Mouse (Mus musculus): ENCODE results near the gene 6330403K07Rik. TPM values are rescaled to one million over a fixed set of nuclear protein-coding genes. Genes with fewer than 3 reads are reported as not detected.

The 6330403K07Rik gene
- polyA plus RNA-seq, 1 experiment from 2014 or later: 51.0 TPM

GRCm38 (mm10) chr11:71003611-71004315 is 29.6 kb downstream of the 6330403K07Rik start:
- Histone ChIP-seq H3K9ac (ENCODE audit: low read depth, low read length) (peak overlapping the region; percentile 81), H3K9me3 (ENCODE audit: control insufficient read depth, low read length) (no peaks in the 10 kb centered on the region), H3K4me1 (ENCODE audit: control insufficient read depth, insufficient read depth, low read length) (peaks cover 13% of the 10 kb centered on the region), H3K4me3 (ENCODE audit: low read length) (peak overlapping the region; percentile 96), H3K27ac (ENCODE audit: low read length) (peak overlapping the region; percentile 87), H3K27me3 (replicated peaks; ENCODE audit: control insufficient read depth, insufficient read depth, low read length) (no peaks in the 10 kb centered on the region), H3K36me3 (ENCODE audit: control insufficient read depth, insufficient read depth, low read length) (0 out of 2 replicates have a peak, but pooled peaks cover 6% of the 10 kb centered on the region), H3K4me2 (ENCODE audit: low read depth, low read length) (peak overlapping the region; percentile 59)
- ATAC-seq: peak; percentile 88
- WGBS: under 1% methylated on average over 49 of the region's 49 CpGs

- no peak overlapping the region for H3K4me3 ChIP-seq (ENCODE audit: low read length)
- H3K9me3 ChIP-seq (ENCODE audit: control insufficient read depth, low read length): no peaks in the 10 kb centered on the region
- 91% methylated on average over 4 of the region's 4 CpGs for WGBS
- no peak for ATAC-seq
- H3K4me2 ChIP-seq (ENCODE audit: low read depth, low read length): no peak overlapping the region
- H3K9ac ChIP-seq (ENCODE audit: low read depth, low read length): no peak overlapping the region
- H3K27ac ChIP-seq (ENCODE audit: low read length): no peak overlapping the region
- 0 out of 2 replicates have a peak, but pooled peaks cover 6% of the 10 kb centered on the region for H3K36me3 ChIP-seq (ENCODE audit: control insufficient read depth, insufficient read depth, low read length)
- H3K27me3 ChIP-seq (replicated peaks; ENCODE audit: control insufficient read depth, insufficient read depth, low read length): no peaks in the 10 kb centered on the region
- H3K4me1 ChIP-seq (ENCODE audit: control insufficient read depth, insufficient read depth, low read length): peaks cover 13% of the 10 kb centered on the region
These were observed 32.1 kb downstream of the 6330403K07Rik start for GRCm38 (mm10) chr11:71001167-71001566.

- H3K4me3 ChIP-seq (ENCODE audit: low read length): peak within 1 kb of the TSS; percentile 98
- peak within 1 kb of the TSS; percentile 96 for H3K9ac ChIP-seq (ENCODE audit: low read depth, low read length)
- ATAC-seq: peak; percentile 97
- peaks cover 6% of the 10 kb centered on the region for H3K36me3 ChIP-seq (ENCODE audit: control insufficient read depth, insufficient read depth, low read length)
- H3K9me3 ChIP-seq (ENCODE audit: control insufficient read depth, low read length): no peaks in the 10 kb centered on the region
- peaks cover 11% of the 10 kb centered on the region; the same call in 1 of the 2 replicates for H3K4me1 ChIP-seq (ENCODE audit: control insufficient read depth, insufficient read depth, low read length)
- WGBS: under 1% methylated on average over 62 of the region's 64 CpGs
- H3K27me3 ChIP-seq (replicated peaks; ENCODE audit: control insufficient read depth, insufficient read depth, low read length): no peaks in the 10 kb centered on the region
- H3K27ac ChIP-seq (ENCODE audit: low read length): peak within 1 kb of the TSS; percentile 73
- H3K4me2 ChIP-seq (ENCODE audit: low read depth, low read length): peak within 1 kb of the TSS; percentile 57
These were observed 50.6 kb downstream of the 6330403K07Rik start, which contains the start of gene C1qbp for GRCm38 (mm10) chr11:70982557-70983228. TSS of gene C1qbp (minus strand) at chr11:70983026.

GRCm38 (mm10) chr11:70982030-70982429 is 51.3 kb downstream of the 6330403K07Rik start:
- Histone ChIP-seq H3K4me1 (ENCODE audit: control insufficient read depth, insufficient read depth, low read length) (peaks cover 11% of the 10 kb centered on the region; the same call in 1 of the 2 replicates), H3K27me3 (replicated peaks; ENCODE audit: control insufficient read depth, insufficient read depth, low read length) (no peaks in the 10 kb centered on the region), H3K9me3 (ENCODE audit: control insufficient read depth, low read length) (no peaks in the 10 kb centered on the region), H3K9ac (ENCODE audit: low read depth, low read length) (peak overlapping the region; percentile 96), H3K27ac (ENCODE audit: low read length) (no peak overlapping the region), H3K4me2 (ENCODE audit: low read depth, low read length) (peak overlapping the region; percentile 57), H3K4me3 (ENCODE audit: low read length) (peak overlapping the region; percentile 98), H3K36me3 (ENCODE audit: control insufficient read depth, insufficient read depth, low read length) (peaks cover 9% of the 10 kb centered on the region)
- 8% methylated on average over 12 of the region's 12 CpGs for WGBS
- no peak for ATAC-seq

Other genes with a start within 250 kb of the 6330403K07Rik start
- gene Scimp, start 220.9 kb downstream of the 6330403K07Rik start, polyA plus RNA-seq (2015; fragmentation: Nextera tagmentation; extraction: Ambion mirVana): 0.37 and 1.0 TPM in 2 replicates
- gene Rabep1, start 188.7 kb downstream of the 6330403K07Rik start, polyA plus RNA-seq (2015; fragmentation: Nextera tagmentation; extraction: Ambion mirVana): 55.8 and 60.7 TPM in 2 replicates
- 86.4 and 92.2 TPM in 2 replicates for gene Nup88, start 63.5 kb downstream of the 6330403K07Rik start, polyA plus RNA-seq (2015; fragmentation: Nextera tagmentation; extraction: Ambion mirVana)
- 59.1 and 61.5 TPM in 2 replicates for gene Rpain, start 63.3 kb downstream of the 6330403K07Rik start, polyA plus RNA-seq (2015; fragmentation: Nextera tagmentation; extraction: Ambion mirVana)
- gene C1qbp, start 50.5 kb downstream of the 6330403K07Rik start, polyA plus RNA-seq (2015; fragmentation: Nextera tagmentation; extraction: Ambion mirVana): 331 and 372 TPM in 2 replicates
- gene Dhx33, start 29.1 kb downstream of the 6330403K07Rik start, polyA plus RNA-seq (2015; fragmentation: Nextera tagmentation; extraction: Ambion mirVana): 12.2 and 13.9 TPM in 2 replicates
- 27.9 and 35.2 TPM in 2 replicates for gene Mis12, start 13.9 kb downstream of the 6330403K07Rik start, polyA plus RNA-seq (2015; fragmentation: Nextera tagmentation; extraction: Ambion mirVana)
- gene Derl2, start 13.7 kb downstream of the 6330403K07Rik start, polyA plus RNA-seq (2015; fragmentation: Nextera tagmentation; extraction: Ambion mirVana): 65.8 and 66.4 TPM in 2 replicates
- 0.17 and 0.20 TPM in 2 replicates for gene Nlrp1a, start 111.2 kb upstream of the 6330403K07Rik start, polyA plus RNA-seq (2015; fragmentation: Nextera tagmentation; extraction: Ambion mirVana)
- 0.11 and 0.20 TPM in 2 replicates for gene Nlrp1b, start 197.2 kb upstream of the 6330403K07Rik start, polyA plus RNA-seq (2015; fragmentation: Nextera tagmentation; extraction: Ambion mirVana)